Mouse (Mus musculus) naive thymus-derived CD4-positive, alpha-beta T cell, adult 2 months (primary cell): ENCODE measurements at regions not wholly inside any gene's neighbourhood (a gene's known extent, or its start where the extent isn't known, plus 50 kb on each side); places are given as distances from the start of the nearest gene placed in this dataset.
A peak's percentile ranks its signal among the peaks of the same experiment; 100 is the strongest.

Source experiments
- DNase-seq: peaks from one replicate; pipeline ENCODE4 v3.0.0-alpha.2; 2011; ENCODE audit warnings: low read depth

DNA sequence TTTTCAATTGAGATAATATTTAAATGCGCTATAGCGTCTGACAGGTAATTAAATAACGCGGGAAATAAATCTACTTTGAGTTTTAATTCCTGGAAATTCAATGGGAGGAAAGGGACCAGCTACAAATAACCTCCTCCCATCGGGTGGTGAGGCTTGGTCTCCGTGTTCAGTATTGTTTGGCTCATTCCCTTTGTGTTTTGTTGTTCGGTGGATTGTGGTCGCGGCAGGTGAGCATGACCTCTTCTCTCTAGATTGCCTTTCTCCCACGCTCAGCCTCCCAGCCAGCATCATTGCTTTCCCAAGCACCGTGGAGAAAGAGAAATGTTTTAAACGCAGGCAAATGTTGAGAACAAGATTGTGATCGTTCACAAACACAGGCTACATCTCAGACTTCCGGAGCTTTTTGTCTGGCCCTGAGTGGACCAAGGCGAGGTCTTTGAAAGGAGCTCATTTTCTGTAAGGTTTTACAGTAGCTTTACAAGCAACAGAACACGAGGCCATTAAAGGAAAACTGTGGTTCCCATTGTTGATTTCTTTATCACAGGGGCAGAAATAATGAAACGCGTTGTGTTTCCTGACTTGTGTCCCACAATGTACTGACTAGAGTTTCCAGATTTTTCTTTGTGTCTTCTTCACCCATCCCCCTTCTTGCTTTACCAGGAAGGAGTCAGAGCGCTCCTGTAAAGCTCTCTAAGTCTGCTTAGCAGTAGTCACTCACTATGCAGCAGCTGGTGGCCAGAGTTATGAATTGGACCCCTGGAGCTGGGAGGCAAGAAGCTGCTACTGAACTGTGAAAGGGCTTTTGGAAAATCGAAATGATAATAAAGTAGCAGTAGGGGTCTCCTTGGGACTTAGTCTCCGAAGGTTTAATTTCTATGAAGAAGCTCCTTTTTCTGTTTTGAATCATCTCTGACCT is 337.7 kb downstream of the Galc start:
- no peak for DNase-seq

DNA sequence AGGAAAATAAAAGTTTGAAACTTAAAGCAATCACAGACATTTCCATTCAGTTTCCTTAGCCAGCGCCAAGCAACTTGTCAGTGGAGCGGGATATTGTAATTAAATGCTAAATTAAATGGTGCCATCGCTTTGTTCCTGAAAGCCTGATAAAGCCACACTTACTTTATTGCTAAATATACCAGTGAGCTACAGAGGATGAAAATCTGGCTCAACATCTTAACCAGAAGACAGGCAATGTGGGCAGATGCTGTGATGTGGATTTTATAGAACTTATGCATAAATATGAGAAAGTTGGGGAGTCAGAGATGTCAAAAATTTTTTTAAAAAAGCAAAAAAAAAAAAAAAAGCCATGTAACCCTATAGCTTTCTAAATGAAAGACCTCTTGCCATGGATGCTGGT is 340.8 kb downstream of the Galc start:
- no peak for DNase-seq

DNA sequence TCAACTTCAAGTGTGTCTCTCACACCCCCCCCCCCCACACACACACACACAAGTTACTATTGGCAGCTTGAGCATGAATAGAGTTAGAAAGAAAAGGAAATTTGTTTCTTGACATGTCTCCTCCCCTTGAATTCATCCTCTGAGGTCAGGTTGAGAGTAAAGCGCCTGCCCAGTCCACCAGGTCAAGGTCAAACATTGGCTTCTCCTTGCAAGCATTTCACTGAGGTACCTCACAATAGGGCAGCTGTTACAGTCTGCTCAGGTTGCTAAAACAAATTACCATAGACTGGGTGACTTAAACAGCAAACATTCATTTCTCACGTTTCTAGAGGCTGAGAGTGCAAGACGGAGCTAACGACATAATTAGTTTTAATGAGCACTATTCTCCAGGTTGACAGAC is 344.2 kb downstream of the Galc start:
- no peak for DNase-seq

DNA sequence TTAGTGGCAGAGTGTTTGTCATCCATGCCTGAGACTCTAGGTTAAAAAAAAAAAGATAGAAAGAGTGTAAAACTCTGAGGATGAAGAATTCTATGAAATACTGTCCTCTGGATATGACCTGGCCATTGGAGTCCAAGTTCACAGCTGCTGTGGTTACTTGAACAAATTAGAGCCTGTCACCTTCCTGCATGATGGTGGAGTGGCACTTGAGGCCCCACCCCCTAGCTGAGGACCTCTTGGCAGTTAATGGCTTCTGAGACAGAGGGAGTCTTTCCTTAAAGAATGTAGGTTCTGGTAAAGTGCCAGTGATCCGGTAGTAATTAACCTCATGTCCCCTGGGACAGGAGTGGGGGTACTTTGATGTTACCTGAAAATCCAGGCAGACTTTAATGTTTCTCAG is 346.5 kb downstream of the Galc start:
- no peak for DNase-seq

DNA sequence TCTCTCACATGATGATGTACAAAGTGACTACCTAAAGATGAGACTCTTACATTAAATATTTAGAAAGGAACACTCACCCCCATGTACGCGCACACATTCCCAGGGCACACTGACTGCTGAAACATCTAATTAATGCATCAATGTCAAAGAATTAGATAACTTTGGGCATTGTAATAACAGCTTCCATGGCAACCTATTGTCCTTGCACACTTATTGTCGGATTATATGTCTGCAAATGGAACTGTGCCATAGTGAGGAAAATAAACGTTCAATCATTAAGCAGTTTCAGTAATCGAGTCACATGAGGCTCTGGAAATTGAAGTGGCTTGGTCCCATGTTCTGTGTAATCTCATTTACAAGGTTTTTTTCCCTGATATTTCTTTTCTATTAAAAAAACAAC is 360.0 kb downstream of the Galc start:
- no peak for DNase-seq

DNA sequence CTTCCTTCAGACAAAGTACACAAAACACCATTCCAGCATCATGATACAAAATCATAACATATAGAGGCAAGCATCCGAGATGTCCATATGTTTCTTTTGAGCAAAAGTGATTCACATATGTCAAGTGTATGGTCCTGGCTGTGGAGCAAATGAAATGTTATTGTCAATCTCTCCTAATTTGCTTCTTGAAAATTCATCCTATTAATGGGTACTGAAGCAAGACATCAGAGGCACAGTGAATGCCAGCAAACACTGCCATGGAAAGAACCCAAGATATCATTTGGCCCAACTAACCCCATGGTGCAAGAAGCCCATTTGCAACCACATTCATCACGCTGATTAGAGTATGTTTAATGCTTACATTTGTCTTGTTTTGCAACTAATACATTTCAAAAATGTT is 361.1 kb downstream of the Galc start:
- DNase-seq: no peak

DNA sequence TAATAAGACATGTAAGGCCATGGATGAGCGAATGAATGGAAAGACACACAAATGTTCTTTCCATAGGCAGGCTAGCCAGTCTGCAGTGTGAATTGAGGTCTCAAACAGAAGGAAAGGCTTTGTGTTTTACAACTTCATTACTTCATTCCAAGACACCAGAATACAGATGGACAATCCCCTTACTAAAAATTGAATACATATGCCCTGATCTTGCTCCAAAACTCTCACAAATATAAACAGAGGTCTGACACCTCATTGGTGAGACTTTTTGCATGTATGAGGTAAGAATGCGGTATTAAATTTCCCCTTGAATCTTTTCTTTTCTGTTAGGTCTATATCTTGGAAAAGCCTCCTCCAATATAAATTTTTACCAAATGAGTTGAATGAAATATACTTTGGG is 363.3 kb downstream of the Galc start:
- DNase-seq: no peak

DNA sequence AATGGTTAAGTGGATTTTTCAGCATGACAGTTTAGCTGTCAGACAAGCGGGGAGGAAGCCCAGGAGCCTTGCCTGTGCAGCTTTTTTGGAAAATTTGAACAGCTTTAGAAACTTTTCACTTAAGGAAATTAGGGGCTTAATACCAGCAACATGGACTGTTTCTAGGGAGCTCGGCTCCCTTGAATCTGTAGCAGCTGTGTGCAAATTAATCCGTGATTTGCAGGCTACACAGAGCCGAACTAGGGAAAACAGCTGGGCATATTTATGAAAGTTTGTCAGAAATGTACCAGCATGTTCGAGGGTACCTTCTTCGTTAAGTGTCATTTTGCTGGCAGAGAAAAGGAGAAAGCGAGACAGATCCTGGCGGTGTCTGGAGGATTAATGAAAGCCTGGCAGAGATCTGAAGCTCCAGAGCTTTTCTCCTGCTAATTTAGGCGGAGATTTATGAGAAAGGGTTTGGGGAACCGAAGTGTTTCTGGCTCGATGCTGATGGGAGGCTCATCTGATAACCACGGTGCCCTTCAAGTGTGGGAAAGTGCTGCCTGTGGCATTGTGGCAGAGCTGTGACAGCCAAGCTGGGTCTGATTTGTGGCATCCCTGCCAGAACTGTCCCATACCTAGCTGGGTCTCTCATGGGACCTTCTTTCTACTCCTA is 370.3 kb downstream of the Galc start:
- no peak for DNase-seq

DNA sequence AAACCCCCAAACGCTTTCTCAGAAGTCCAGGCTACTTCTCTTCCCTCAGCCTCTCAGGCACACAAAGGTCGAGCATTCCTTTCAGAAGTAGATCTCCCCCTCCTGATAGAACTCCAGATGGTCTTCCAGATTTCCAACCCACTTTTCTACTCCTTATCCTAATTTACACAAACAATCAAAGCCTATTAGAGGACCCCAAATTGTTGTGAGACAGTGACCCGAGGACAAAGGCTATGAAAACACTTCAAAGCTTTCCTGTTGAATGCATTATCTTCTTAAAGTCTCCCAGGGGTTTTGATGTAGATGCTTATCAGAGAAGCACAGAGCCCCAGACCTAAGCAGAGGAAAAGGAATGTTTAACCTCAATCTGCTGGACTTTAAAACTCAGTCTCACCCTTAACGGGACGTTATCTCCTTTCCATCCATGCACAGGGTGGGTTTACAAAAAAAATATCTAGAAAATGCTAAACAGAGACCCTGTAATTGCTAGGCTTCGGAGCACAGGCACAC is 370.9 kb downstream of the Galc start:
- no peak for DNase-seq

DNA sequence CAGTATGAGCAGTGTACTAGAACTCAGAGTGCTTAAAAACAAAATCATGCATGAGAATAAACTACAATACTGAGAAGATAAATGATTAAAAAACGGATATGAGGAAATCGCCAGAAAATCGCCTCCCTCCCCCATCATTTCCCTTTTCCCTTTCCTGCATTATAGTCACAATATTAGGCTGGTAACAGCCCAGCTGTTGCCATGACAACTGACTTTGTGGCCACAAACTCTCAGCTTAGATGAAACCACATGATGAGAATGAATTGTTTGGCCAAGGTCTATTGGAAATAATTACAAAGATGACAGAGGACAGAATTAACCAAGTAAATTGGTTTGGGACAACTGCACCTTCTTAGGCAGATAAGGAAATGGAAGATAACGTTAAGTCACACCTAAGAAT is 376.8 kb downstream of the Galc start:
- no peak for DNase-seq

DNA sequence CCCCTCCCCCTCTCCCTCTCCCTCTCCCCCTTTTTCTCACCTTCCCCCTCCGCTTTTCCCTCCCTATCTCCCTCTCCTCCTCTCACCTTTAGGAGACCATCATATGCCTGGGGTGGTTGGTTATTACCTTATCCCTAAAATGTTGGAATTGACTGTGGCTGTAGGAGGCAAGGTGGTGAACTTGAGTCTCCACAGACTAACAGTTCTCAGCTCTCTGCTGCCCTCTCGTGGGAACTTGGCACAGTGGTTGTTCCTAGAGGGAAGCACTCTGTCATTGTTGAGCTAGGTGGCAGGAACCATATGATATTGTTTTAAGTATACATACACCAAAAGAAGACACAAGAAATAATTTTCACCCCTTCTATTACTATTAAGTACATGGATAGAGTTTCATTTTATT is 386.9 kb downstream of the Galc start:
- peak; percentile 3 for DNase-seq

DNA sequence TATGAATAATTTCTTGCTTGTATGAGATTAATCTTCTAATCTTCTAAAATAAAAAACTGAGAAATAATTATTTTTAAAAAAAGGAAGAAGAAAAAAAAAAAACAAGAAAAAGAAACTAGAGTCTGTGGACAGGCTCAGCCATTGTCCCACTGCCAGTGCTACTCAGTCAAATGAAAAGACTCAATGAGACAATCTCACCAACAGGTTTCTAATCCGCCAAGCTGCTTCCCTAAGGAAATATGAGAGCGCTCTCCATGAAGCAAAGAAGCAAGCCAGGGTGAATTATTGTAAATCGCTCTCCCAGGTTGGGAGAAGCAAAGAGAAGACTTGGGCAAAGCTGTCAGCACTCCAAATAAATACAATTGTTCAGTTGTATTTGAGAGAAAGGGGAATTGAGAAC is 396.3 kb downstream of the Galc start:
- DNase-seq: no peak

DNA sequence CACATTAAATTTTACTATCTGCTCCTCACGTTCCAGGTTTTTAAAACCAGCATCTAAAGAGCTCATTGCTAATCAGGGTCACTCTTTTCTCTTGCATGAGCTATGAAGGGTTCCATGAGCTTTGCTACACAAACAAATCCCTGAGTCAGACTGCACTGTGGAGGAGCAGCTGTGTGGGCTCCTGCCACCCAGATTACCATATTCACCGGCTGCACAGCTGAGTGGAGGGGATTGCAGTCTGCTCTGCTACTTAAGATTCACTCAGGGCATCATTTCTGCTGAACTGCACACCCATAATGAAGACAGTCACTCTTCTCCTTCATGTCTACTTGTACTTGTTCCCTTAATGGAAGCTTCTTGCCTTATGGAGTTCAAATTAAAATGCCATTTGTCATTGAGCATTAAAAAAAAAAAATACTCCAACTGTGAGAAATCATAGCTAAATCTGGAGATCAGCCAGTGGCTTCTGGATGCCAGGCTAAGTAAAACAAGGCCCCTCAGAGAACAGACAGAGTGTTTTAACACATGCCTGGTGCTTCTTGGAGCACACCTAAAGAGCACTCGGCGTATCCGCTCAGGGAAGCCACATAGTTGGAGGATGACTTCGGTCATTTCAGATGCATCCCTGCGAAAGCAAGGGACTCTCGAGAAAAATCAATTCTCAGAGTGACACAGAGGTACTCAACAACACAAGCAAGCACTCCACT is 422.9 kb downstream of the Galc start:
- DNase-seq: no peak

DNA sequence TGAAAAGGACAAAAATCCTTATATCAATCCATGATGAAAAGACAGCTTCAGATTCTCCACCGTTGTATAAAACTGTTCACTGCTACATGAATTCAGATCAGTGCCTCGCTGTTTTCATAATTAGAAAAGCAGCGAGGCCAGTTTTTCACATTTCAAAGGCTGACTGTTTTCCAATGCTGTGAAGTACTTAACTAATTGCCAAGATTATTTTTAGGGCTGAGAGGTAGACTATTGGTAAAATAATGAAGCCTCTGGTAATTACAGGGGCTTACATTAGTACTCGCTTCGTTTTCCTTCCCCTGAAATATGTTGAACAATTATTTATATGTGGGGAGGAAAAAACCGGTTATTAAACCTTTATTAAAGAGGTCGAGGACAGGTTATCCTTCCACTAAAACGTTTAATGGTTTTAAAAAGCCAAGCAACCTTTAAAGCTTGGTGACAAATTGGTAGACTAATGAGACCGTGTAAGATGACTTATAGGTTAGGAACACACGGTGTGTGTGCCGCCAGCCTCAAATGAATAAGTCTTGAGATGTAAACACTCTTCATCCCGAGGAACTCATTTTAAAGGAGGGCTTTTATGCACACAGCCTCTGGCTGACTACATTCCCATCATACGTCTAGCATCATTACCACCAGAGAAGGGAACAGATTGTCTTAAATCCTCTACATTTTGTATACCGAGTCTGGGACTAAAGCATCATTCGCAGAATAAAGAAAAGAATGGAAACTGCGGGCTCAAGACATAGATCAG is 465.7 kb downstream of the Galc start:
- DNase-seq: no peak

DNA sequence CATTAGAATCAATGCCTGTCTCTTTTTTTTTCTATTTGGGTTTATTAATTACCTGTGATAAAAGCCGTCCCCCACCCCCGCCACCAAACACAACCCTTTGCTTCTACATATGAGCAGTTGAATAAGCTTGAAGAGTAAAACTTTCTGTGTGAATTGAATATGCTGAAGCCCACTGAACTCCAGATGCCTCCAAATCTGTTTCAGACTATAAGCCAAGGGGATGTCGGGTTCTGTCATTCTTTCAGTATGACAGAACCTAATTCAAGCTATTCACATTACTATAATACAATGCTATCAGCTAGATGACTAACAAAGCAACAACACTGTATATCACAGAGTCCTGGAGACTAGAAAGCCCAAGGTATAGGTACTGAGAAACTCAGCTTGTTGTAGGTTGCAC is 475.8 kb downstream of the Galc start:
- no peak for DNase-seq

DNA sequence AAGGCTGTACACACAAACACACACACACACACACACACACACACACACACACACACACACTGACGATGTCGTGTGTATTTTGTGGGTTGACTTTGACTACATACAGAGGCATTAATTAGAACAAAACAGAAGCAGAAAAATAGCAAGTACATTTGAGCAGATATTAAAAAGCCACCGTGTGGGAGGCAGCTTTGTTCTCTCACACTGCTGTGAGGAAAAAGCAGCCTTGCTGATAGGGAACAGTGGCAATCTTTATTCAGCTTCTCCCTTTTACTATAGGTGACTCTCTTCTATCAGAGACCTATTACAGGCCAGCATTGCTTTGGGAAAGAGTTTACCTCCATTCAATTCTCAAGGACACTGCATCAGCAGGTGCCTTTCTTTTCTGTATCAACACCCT is 500.1 kb downstream of the Galc start:
- no peak for DNase-seq

DNA sequence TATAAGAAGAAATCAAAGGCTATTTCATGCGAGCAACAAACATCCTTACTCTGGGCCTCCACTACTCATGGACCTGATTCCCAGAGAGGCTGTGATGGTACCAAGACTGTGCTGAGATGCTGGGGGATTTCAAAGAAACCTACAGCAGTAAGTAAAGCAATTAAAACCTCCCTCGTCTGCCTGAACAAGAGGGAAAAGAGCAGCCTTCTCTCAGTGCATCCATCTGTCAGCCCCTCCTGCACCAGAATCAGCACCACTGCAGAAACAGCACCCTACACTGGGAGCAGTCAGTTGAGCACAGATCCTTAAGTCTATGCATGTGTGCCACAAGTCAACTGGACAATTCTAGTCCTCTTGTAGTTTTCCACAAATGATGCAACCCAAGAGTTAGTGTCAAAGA is 500.6 kb downstream of the Galc start:
- no peak for DNase-seq

DNA sequence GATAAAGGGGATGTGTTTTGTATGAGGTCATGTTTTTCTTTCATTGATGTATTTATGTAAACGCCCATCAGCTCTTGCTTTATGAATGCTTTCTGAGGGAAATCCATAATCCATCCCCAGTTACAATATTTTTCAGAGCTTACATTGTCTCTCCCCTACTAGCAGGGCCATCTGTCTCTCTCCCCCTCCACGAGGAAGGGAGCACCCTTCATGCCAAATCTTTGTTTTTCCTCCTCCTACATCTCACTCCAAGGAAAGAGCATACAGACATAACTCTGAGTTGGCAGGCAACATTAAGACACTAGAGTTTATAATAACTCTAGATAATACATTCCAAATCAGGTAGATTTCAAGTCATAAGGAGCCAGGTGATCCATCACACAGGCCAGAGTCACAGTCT is 509.1 kb downstream of the Galc start:
- DNase-seq: no peak

DNA sequence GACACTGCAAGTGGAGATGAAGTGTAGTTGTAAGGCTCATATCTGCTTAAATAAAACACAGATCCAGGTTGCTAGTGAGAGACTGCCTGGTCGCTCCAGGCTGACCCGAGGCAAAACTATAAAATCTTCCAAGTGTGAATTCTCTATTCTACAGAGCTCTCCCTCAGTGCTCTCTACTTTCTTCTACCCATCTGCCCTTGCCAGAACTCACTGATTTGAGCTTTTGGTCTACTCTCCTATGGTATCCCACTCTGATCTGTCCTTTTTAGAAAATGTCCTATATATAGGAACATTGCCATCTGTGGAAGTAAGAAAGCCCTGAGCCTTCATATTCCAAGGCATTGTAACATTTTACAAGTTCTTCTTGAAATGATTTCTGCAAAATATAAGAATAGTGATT is 518.3 kb downstream of the Galc start:
- DNase-seq: no peak

DNA sequence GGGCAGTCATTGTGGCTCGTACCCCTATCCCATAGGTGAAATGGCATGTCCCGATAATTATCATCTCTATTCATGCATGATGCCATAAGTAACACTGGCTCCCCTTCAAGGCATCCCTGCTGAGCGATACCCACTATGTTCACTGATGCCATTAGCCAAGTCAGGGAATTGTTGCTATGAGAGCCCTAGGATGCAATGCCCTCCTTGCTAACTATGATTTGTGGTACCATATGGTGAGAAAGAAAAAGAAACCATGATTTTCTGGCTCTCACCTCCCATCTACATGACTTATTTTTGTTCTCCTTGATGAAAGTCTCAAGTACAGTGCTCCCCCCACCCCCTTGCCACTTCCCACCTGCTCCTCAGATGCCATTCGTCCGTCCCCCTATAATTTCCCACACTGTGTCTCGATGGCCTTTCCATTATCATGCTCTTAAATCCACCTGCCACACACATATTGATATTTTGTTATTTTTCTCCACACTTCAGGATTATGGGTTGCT is 527.1 kb downstream of the Galc start:
- DNase-seq: no peak

DNA sequence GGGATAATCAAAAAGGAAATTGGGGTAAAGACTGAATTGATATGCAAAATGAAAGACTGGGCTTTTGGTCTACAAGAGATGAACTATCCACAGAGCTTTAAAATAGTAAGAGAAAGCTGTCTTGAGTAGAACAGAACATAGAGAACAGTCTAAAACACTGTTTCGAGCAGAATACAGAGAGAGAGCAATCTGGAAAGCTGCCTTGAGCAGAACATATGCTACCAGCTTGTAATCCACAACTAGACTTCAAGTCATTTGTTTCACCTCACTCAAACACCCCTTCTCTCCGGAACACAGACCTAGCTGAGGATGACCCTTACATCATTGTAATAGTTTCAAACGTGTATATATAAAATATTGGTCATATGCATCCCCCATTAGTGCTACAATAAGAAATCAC is 538.7 kb downstream of the Galc start:
- no peak for DNase-seq

DNA sequence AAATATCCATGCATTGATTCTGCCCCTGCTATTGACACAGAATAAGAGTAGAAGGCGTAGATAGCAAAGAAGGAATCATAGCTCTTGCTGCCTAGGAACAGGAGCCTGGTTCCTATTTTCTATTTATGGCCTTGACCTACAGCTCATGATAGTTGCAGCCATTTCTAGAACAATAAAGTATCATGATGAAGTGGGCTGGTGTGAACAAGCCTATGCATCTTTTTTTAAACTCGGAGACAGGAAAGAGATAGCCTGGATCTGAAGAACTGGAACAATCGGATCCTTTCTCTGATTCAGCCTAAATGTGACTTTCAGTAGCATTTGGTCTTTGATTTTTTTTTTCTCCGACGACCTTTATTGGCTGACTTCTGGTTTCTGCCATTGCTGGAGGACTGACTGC is 541.4 kb downstream of the Galc start:
- no peak for DNase-seq
